Mouse (Mus musculus) testis, adult 2 months (tissue): ENCODE measurements at regions not wholly inside any gene's neighbourhood (a gene's known extent, or its start where the extent isn't known, plus 50 kb on each side); places are given as distances from the start of the nearest gene placed in this dataset.

Experiments used
- H3K27ac ChIP-seq: fragments of 200-500 bp; 2 replicates; pipeline ENCODE4 v1.5.1; 2012; ENCODE audit warnings: low read depth, low read length; ENCODE audit not compliant: control insufficient read depth, insufficient read depth
- H3K27me3 ChIP-seq: fragments of 200-500 bp; 2 replicates; pipeline ENCODE4 v1.6.1; 2012; ENCODE audit warnings: mild to moderate bottlenecking, low read length, moderate library complexity; ENCODE audit not compliant: control insufficient read depth, insufficient read depth
- H3K36me3 ChIP-seq: fragments of 200-500 bp; 2 replicates; pipeline ENCODE4 v1.6.1; 2012; ENCODE audit warnings: mild to moderate bottlenecking, low read length; ENCODE audit not compliant: control insufficient read depth, insufficient read depth
- H3K4me1 ChIP-seq: fragments of 200-500 bp; 2 replicates; pipeline ENCODE4 v1.6.1; 2012; ENCODE audit warnings: low read length; ENCODE audit not compliant: control insufficient read depth, insufficient read depth
- H3K4me3 ChIP-seq: fragments of 200-500 bp; 2 replicates; pipeline ENCODE4 v1.5.1; 2012; ENCODE audit warnings: low read depth, mild to moderate bottlenecking, low read length, moderate library complexity, mixed read lengths; ENCODE audit not compliant: control insufficient read depth
- CTCF ChIP-seq: fragments of 200-500 bp; IDR thresholded peaks from 2 replicates; pipeline ENCODE4 v1.5.1; 2012; ENCODE audit warnings: low read depth, mild to moderate bottlenecking, inconsistent platforms, low read length, moderate library complexity; ENCODE audit not compliant: control insufficient read depth, insufficient read depth, insufficient replicate concordance
- POLR2A ChIP-seq: fragments of 200-500 bp; IDR thresholded peaks from 2 replicates; pipeline ENCODE4 v1.6.1; 2012; ENCODE audit warnings: low read depth, mild to moderate bottlenecking, inconsistent platforms, low read length, moderate library complexity; ENCODE audit not compliant: control insufficient read depth

DNA sequence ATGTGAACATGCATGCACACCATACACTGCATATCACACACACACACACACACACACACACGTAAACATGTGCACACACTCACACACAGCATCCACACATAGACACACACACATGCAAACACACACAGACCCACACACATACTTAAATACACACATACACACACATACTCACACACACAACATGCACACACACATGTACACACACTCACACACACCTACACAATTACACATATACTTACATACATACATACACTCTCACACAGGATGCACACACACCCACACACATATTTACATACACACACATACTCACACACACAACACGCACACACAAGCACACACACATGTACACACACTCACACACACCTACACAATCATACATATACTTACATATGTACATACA is 54.1 kb upstream of the Adrb1 start:
- Histone ChIP-seq H3K4me3 (no peak overlapping the region), H3K27me3 (no peaks in the 10 kb centered on the region)
- no peak for TF ChIP-seq POLR2A
- no peak for TF ChIP-seq CTCF

DNA sequence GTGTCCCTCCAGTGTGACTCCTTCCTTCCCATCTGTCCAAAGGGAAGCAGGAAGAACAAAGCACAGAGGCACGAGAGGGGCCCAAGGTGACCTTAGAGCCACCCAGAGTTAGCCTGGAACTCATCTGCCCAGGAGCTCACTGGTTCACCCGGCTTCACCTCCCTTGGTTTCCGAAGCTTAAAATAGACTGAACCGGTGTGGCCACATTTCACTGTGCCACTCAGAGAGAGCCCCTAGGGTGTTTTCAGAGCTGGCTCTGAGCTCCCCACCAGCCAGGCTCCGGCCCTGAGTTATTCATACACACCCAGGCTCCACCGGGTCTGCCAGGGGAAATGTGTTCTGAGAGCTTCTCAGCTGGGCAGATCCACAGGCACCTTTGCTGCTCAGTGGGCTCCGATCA is 53.0 kb upstream of the Adrb1 start:
- H3K27ac ChIP-seq = no peak overlapping the region

More for the DNA sequence above, 54.1 kb upstream of the Adrb1 start:
- Histone ChIP-seq H3K36me3 (no peaks in the 10 kb centered on the region), H3K4me1 (no peaks in the 10 kb centered on the region), H3K27ac (no peak overlapping the region)

DNA sequence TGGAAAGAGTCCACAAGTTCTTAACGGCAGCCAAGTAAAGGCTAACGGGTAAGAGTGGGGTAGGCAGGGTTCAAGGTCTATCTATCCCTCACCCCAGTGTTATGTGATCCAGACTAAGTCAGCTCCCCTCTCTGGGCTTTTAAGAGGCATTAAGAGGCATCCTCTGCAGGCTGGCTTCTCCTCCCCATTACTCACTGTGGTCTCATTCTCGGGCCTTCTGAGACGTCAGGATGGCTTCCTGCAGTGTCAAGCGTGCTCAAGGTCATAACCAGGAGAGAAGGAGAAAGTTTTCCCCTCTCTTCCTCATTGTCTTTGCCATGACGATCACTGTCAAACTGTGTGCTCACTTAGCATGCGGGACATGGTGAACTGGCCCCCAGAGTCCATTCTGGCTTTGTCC is 52.5 kb upstream of the Adrb1 start:
- H3K27me3 ChIP-seq = no peaks in the 10 kb centered on the region
- no peak overlapping the region for H3K27ac ChIP-seq
- no peak for TF ChIP-seq CTCF
- no peak for TF ChIP-seq POLR2A
- H3K4me3 ChIP-seq = no peak overlapping the region
- no peaks in the 10 kb centered on the region for H3K36me3 ChIP-seq
- no peaks in the 10 kb centered on the region for H3K4me1 ChIP-seq

More for the DNA sequence above, 53.0 kb upstream of the Adrb1 start:
- Histone ChIP-seq H3K27me3 (no peaks in the 10 kb centered on the region), H3K4me3 (no peak overlapping the region), H3K36me3 (no peaks in the 10 kb centered on the region), H3K4me1 (no peaks in the 10 kb centered on the region)
- TF ChIP-seq POLR2A (no peak), CTCF (no peak)
